Mouse (Mus musculus): Measurements from ENCODE around the gene Sf3b1.
A peak's percentile ranks its signal among the peaks of the same experiment; 100 is the strongest.
"Not testable (repeated sequence)": the region's sequence is repeated elsewhere in the genome, so short reads cannot be mapped to it uniquely, and the experiment has no call there.

The Sf3b1 gene

GRCm38 (mm10) chr1:55027966-55028365 lies 685 bp upstream of the Sf3b1 start:
- no peak for DNase-seq

- no peak for DNase-seq
These were observed 633 bp downstream of the Sf3b1 start for GRCm38 (mm10) chr1:55026444-55027252.

- DNase-seq, result no peak
These were observed 1.4 kb downstream of the Sf3b1 start for GRCm38 (mm10) chr1:55025656-55026430.

- DNase-seq, result no peak
These were observed 5.4 kb downstream of the Sf3b1 start for GRCm38 (mm10) chr1:55021907-55022306.

GRCm38 (mm10) chr1:55012513-55012912 lies 14.8 kb downstream of the Sf3b1 start:
- DNase-seq, result no peak

- DNase-seq, result not testable (repeated sequence)
These were observed 19.0 kb downstream of the Sf3b1 start for GRCm38 (mm10) chr1:55008313-55008712.

- DNase-seq, result no peak
These were observed 33.7 kb downstream of the Sf3b1 start for GRCm38 (mm10) chr1:54993581-54993980.

GRCm38 (mm10) chr1:54986248-54986647 lies 41.0 kb downstream of the Sf3b1 start:
- no peak for DNase-seq

GRCm38 (mm10) chr1:54985831-54986230 lies 41.5 kb downstream of the Sf3b1 start:
- no peak for DNase-seq

- DNase-seq, result no peak
These were observed 43.1 kb downstream of the Sf3b1 start for GRCm38 (mm10) chr1:54984154-54984553.

GRCm38 (mm10) chr1:54983339-54983738 lies 43.9 kb downstream of the Sf3b1 start:
- DNase-seq, result peak in 1 of 2 experiments; percentile 7

- no peak for DNase-seq
These were observed 44.6 kb downstream of the Sf3b1 start for GRCm38 (mm10) chr1:54982636-54983035.

GRCm38 (mm10) chr1:54979226-54979984 lies 47.9 kb downstream of the Sf3b1 start:
- DNase-seq, result peak; percentile 31 to 52

- no peak for DNase-seq
These were observed 55.4 kb downstream of the Sf3b1 start for GRCm38 (mm10) chr1:54971687-54972404.

GRCm38 (mm10) chr1:54966858-54967257 lies 60.4 kb downstream of the Sf3b1 start:
- DNase-seq, result no peak

GRCm38 (mm10) chr1:54965159-54965995 lies 61.9 kb downstream of the Sf3b1 start:
- no peak for DNase-seq

GRCm38 (mm10) chr1:54961724-54962123 lies 65.6 kb downstream of the Sf3b1 start:
- no peak for DNase-seq

GRCm38 (mm10) chr1:54960613-54961165 lies 66.6 kb downstream of the Sf3b1 start:
- no peak for DNase-seq

- DNase-seq, result peak in 1 of 2 experiments; percentile 9
These were observed 68.8 kb downstream of the Sf3b1 start for GRCm38 (mm10) chr1:54958525-54958924.

- DNase-seq, result not testable (repeated sequence)
These were observed 70.3 kb downstream of the Sf3b1 start for GRCm38 (mm10) chr1:54956995-54957394.

- no peak for DNase-seq
These were observed 72.4 kb downstream of the Sf3b1 start for GRCm38 (mm10) chr1:54954856-54955255.
